Mouse (Mus musculus) erythroblast, embryonic 14.5 days (primary cell): ENCODE results near the gene Olfr263.

ENCODE experiments used
- GATA1 ChIP-seq: IDR thresholded peaks from 2 replicates; pipeline ENCODE4 v1.6.1; 2012; ENCODE audit warnings: low read length, inconsistent platforms, mixed read lengths
- TAL1 ChIP-seq: IDR thresholded peaks from 3 replicates; pipeline ENCODE4 v1.6.1; 2012; ENCODE audit warnings: low read length, inconsistent platforms, mixed read lengths

GRCm38 (mm10) chr13:21169657-21170430 lies 40.4 kb downstream of the Olfr263 start:
- no peak for TF ChIP-seq GATA1
- no peak for TF ChIP-seq TAL1
